Mouse (Mus musculus): ENCODE results near the gene Zdhhc1.

GRCm38 (mm10) chr8:105453296-105453695, 43.4 kb downstream of the Zdhhc1 start:
- TF ChIP-seq TAL1 (IDR thresholded peaks at IDR 0.05; ENCODE audit: low read length) (no peak), GATA1 (IDR thresholded peaks at IDR 0.05; ENCODE audit: low read length) (no peak)

Data from erythroblast, embryonic 14.5 days (primary cell).